Mouse (Mus musculus) bone marrow, adult 2 months (tissue): ENCODE results near the gene Sgms1.

Source experiments
- CTCF ChIP-seq: fragments of 200-500 bp; IDR thresholded peaks from 2 replicates; pipeline ENCODE4 v1.5.1; 2011; ENCODE audit warnings: low read length, control low read depth; ENCODE audit not compliant: control insufficient read depth, insufficient read depth
- POLR2A ChIP-seq: fragments of 200-500 bp; IDR thresholded peaks from 2 replicates; pipeline ENCODE4 v1.6.1; 2011; ENCODE audit warnings: low read depth, mild to moderate bottlenecking, control low read depth, low read length, borderline replicate concordance; ENCODE audit not compliant: control insufficient read depth

DNA sequence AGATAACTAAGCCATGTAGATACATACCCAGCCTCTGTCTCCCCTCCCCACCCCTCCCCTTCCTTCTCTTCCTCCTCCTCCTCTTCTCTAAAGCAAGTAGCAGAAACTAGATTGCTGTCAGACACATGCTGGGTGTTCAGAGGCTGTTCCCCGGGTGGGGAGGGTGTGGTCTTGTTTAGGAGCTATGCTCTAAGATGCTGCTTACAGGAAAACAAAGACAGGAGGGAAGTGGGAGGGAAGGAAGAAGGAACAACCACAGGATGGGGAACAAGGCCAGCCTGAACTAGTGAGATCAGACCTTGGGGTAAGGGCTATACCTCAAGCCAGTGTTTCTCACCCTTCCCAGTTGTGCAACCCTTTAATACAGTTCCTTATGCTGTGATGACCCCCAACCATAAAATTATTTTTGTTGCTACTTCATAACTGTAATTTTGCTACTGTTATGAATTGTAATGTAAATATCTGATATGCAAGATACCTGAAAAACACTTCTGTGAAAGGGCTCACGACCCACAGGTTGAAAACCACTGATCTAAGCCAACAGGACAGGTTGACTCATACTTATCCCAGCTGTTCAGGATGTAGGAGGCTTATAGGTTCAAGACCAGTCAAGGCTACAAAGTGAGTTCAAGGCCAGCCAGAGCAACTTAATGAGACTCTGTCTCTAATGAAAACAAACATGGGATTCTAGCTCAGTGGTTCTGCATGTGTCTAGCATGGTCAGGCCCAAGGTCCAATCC lies 61.3 kb downstream of the Sgms1 start:
- TF ChIP-seq POLR2A (no peak), CTCF (no peak)
